Mouse (Mus musculus): Measurements from ENCODE around the gene Fam186b.

The Fam186b gene

GRCm38 (mm10) chr15:99320168-99320674, 24.5 kb upstream of the Fam186b start:
- DNase-seq (ENCODE audit: low spot score in 2 of 2), result no peak

GRCm38 (mm10) chr15:99319411-99319871, 23.8 kb upstream of the Fam186b start:
- no peak for DNase-seq (ENCODE audit: low spot score in 2 of 2)

GRCm38 (mm10) chr15:99318861-99319410, 23.2 kb upstream of the Fam186b start:
- no peak for DNase-seq (ENCODE audit: low spot score in 2 of 2)

GRCm38 (mm10) chr15:99318071-99318470, 22.4 kb upstream of the Fam186b start:
- DNase-seq (ENCODE audit: low spot score in 2 of 2), result no peak

- DNase-seq (ENCODE audit: low spot score in 2 of 2), result no peak
These were observed 21.6 kb upstream of the Fam186b start for GRCm38 (mm10) chr15:99317267-99317651.

- peak; percentile 37 to 67 for DNase-seq (ENCODE audit: low spot score in 2 of 2)
These were observed 20.9 kb upstream of the Fam186b start for GRCm38 (mm10) chr15:99316314-99317266.

GRCm38 (mm10) chr15:99314891-99315290, 19.2 kb upstream of the Fam186b start:
- no peak for DNase-seq (ENCODE audit: low spot score in 2 of 2)

GRCm38 (mm10) chr15:99310617-99311016, 14.9 kb upstream of the Fam186b start:
- no peak for DNase-seq (ENCODE audit: low spot score in 2 of 2)

GRCm38 (mm10) chr15:99309549-99309948, 13.9 kb upstream of the Fam186b start:
- no peak for DNase-seq (ENCODE audit: low spot score in 2 of 2)

GRCm38 (mm10) chr15:99307476-99307875, 11.8 kb upstream of the Fam186b start:
- no peak for DNase-seq (ENCODE audit: low spot score in 2 of 2)

- DNase-seq (ENCODE audit: low spot score in 2 of 2), result no peak
These were observed 525 bp upstream of the Fam186b start for GRCm38 (mm10) chr15:99296213-99296612.

- DNase-seq (ENCODE audit: low spot score in 2 of 2), result peak; percentile 66 to 74
These were observed 794 bp downstream of the Fam186b start, which contains the start of gene Prpf40b for GRCm38 (mm10) chr15:99294813-99295374. Gene Prpf40b (plus strand): TSS chr15:99295087.

- no peak for DNase-seq (ENCODE audit: low spot score in 2 of 2)
These were observed 1.4 kb downstream of the Fam186b start for GRCm38 (mm10) chr15:99294287-99294686.

- DNase-seq (ENCODE audit: low spot score in 2 of 2), result no peak
These were observed 5.1 kb downstream of the Fam186b start for GRCm38 (mm10) chr15:99290586-99290985.

GRCm38 (mm10) chr15:99285189-99285535, 10.5 kb downstream of the Fam186b start:
- DNase-seq (ENCODE audit: low spot score in 2 of 2), result no peak

- no peak for DNase-seq (ENCODE audit: low spot score in 2 of 2)
These were observed 11.0 kb downstream of the Fam186b start for GRCm38 (mm10) chr15:99284527-99285188.

- no peak for DNase-seq (ENCODE audit: low spot score in 2 of 2)
These were observed 12.2 kb downstream of the Fam186b start for GRCm38 (mm10) chr15:99283456-99283855.

GRCm38 (mm10) chr15:99278271-99278670, 17.4 kb downstream of the Fam186b start:
- no peak for DNase-seq (ENCODE audit: low spot score in 2 of 2)

- no peak for DNase-seq (ENCODE audit: low spot score in 2 of 2)
These were observed 19.6 kb downstream of the Fam186b start for GRCm38 (mm10) chr15:99276095-99276494.

- DNase-seq (ENCODE audit: low spot score in 2 of 2), result peak in 1 of 2 experiments; percentile 52
These were observed 30.0 kb downstream of the Fam186b start for GRCm38 (mm10) chr15:99265679-99266078.

- DNase-seq (ENCODE audit: low spot score in 2 of 2), result no peak
These were observed 31.3 kb downstream of the Fam186b start for GRCm38 (mm10) chr15:99264363-99264762.

- DNase-seq (ENCODE audit: low spot score in 2 of 2), result no peak
These were observed 33.0 kb downstream of the Fam186b start for GRCm38 (mm10) chr15:99262702-99263101.
